8 mouse cellular contexts compared by ENCODE assay signal in the genomic region with DNA sequence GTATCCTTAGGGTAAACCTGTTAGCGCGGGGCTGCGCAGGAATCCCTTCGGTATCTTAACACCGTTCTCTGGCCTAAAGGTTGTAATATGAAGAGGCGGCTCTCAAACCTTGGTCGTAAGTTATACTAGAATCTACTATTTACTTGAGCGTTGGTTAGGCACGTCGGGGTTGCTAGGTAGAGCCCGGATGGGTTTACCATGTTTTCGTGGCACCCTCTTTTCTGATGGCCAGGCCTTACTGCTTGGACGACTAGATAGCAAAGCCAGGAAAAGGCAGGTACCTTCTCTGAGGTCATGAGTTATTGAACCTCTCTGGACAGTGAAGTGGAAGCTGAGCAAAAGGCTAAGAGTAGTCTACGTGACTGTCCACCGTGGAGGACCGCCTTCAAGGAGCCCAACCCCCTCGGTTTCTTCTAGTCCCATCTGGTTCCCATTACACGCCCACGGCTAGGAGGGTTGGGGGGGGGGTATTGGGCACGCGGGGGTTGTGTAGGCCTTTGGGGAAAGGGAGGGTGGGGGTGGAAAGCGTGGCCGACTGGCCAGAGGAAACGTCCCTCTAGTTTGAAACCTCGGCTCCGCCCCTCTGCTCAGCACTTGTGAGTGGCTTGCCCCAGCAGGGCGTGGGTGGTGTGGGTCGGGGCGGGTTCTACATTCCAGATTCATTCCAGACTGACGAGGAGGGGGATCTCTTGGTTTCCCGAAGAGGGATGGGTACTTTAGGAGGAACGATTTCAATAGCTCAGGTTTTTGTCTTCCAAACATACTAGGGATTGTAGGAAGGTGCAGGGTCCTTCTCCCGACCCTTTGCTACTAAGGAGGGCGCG. TPM values are rescaled to one million over a fixed set of nuclear protein-coding genes. Genes with fewer than 3 reads are reported as not detected.
DNase-seq lines count a peak whose midpoint lies in the region; ATAC-seq lines count a peak whose summit lies in the region.

No protein-coding gene starts in this region.

- peak overlapping the region; percentile 100 for H3K27ac ChIP-seq in embryonic facial prominence, embryonic 13.5 days
- peak overlapping the region; percentile 96 for H3K27ac ChIP-seq in heart, embryonic 10.5 days
- H3K27ac ChIP-seq in liver, embryonic 13.5 days: peak overlapping the region; percentile 80
- peak overlapping the region; percentile 94 for H3K27ac ChIP-seq in stomach, embryonic 15.5 days

- H3K9ac ChIP-seq in embryonic facial prominence, embryonic 13.5 days: peak overlapping the region; percentile 94
- peak overlapping the region; percentile 61 for H3K9ac ChIP-seq in liver, embryonic 13.5 days
- peak overlapping the region; percentile 17; the same call in 1 of the 2 replicates for H3K9ac ChIP-seq in stomach, embryonic 15.5 days

- H3K27me3 ChIP-seq in embryonic facial prominence, embryonic 13.5 days: no peaks in the 10 kb centered on the region
- H3K27me3 ChIP-seq in heart, embryonic 10.5 days (ENCODE audit: insufficient read depth, poor library complexity, severe bottlenecking): peaks cover 35% of the 10 kb centered on the region
- H3K27me3 ChIP-seq in liver, embryonic 13.5 days: peaks cover 74% of the 10 kb centered on the region
- H3K27me3 ChIP-seq in stomach, embryonic 15.5 days (replicated peaks): no peaks in the 10 kb centered on the region

- H3K9me3 ChIP-seq in embryonic facial prominence, embryonic 13.5 days: no peaks in the 10 kb centered on the region
- H3K9me3 ChIP-seq in heart, embryonic 10.5 days: no peaks in the 10 kb centered on the region
- H3K9me3 ChIP-seq in liver, embryonic 13.5 days (replicated peaks): no peaks in the 10 kb centered on the region
- H3K9me3 ChIP-seq in stomach, embryonic 15.5 days: no peaks in the 10 kb centered on the region

- DNase-seq in 3T3-L1 (ENCODE audit: low read depth, low spot score): peak; percentile 100
- DNase-seq in adrenal gland, adult 2 months: peak; percentile 93
- DNase-seq in heart, embryonic 10.5 days (ENCODE audit: low spot score): peak; percentile 94
- peak; percentile 91 for DNase-seq in kidney, adult 9 months
- DNase-seq in liver, embryonic 13.5 days: no peak
- DNase-seq in natural killer cell, adult 2 months (ENCODE audit: low spot score in 2 of 2): peak; percentile 82 to 83

- H3K36me3 ChIP-seq in embryonic facial prominence, embryonic 13.5 days: peaks cover 25% of the 10 kb centered on the region
- H3K36me3 ChIP-seq in heart, embryonic 10.5 days: peaks cover 22% of the 10 kb centered on the region
- peaks cover 9% of the 10 kb centered on the region; the same call in 1 of the 2 replicates for H3K36me3 ChIP-seq in liver, embryonic 13.5 days
- H3K36me3 ChIP-seq in stomach, embryonic 15.5 days: no peaks in the 10 kb centered on the region

- peaks cover 48% of the 10 kb centered on the region for H3K4me1 ChIP-seq in embryonic facial prominence, embryonic 13.5 days
- H3K4me1 ChIP-seq in heart, embryonic 10.5 days: peaks cover 72% of the 10 kb centered on the region
- H3K4me1 ChIP-seq in liver, embryonic 13.5 days (replicated peaks): peaks cover 63% of the 10 kb centered on the region
- peaks cover 44% of the 10 kb centered on the region for H3K4me1 ChIP-seq in stomach, embryonic 15.5 days

- H3K4me3 ChIP-seq in embryonic facial prominence, embryonic 13.5 days: peak overlapping the region; percentile 87
- H3K4me3 ChIP-seq in heart, embryonic 10.5 days: peak overlapping the region; percentile 78
- peak overlapping the region; percentile 55 for H3K4me3 ChIP-seq in liver, embryonic 13.5 days (replicated peaks)
- peak overlapping the region; percentile 65 for H3K4me3 ChIP-seq in stomach, embryonic 15.5 days (replicated peaks)

- H3K4me2 ChIP-seq in embryonic facial prominence, embryonic 13.5 days: peak overlapping the region; percentile 90
- H3K4me2 ChIP-seq in liver, embryonic 13.5 days: peak overlapping the region; percentile 76
- H3K4me2 ChIP-seq in stomach, embryonic 15.5 days: peak overlapping the region; percentile 85

- under 1% methylated on average over 35 of the region's 35 CpGs for WGBS in embryonic facial prominence, embryonic 13.5 days
- 1% methylated on average over 35 of the region's 35 CpGs for WGBS in heart, embryonic 10.5 days
- 3% methylated on average over 35 of the region's 35 CpGs for WGBS in liver, embryonic 13.5 days (ENCODE audit: insufficient replicate concordance)
- 2% methylated on average over 34 of the region's 35 CpGs for WGBS in stomach, embryonic 15.5 days

- peak; percentile 71 for ATAC-seq in embryonic facial prominence, embryonic 13.5 days (ENCODE audit: insufficient number of reproducible peaks, insufficient read depth, low FRiP score, low TSS enrichment, low read depth)
- peak; percentile 29 for ATAC-seq in liver, embryonic 13.5 days (ENCODE audit: low read depth)
- ATAC-seq in stomach, embryonic 15.5 days (ENCODE audit: insufficient read depth, low FRiP score, low read depth): peak; percentile 72

RNA-seq across cellular contexts. Expression of a gene that starts 0.8 kb away (rescaled TPM):
- total RNA-seq in adrenal gland, adult 2 months (2021): 1 to 10 TPM; 4.6 to 9.1 TPM
- polyA plus RNA-seq in adrenal gland, adult 2 months (2012; rRNA removed): 1.5 and 2.6 TPM in 2 replicates
- polyA plus RNA-seq in embryonic facial prominence, embryonic 13.5 days (2015; fragmentation: Nextera tagmentation; extraction: Ambion mirVana): 9.1 and 10.6 TPM in 2 replicates
- polyA plus RNA-seq in heart, embryonic 10.5 days (2016; fragmentation: Nextera tagmentation; extraction: Ambion mirVana): 7.7 and 8.8 TPM in 2 replicates
- 5.0 and 6.3 TPM in 2 replicates for polyA plus RNA-seq in liver, embryonic 13.5 days (2015; fragmentation: Nextera tagmentation; extraction: Ambion mirVana)
- 7.8 and 8.6 TPM in 2 replicates for polyA plus RNA-seq in stomach, embryonic 15.5 days (2015; fragmentation: Nextera tagmentation; extraction: Ambion mirVana)

RNA-seq across cellular contexts. Expression of a gene that starts 0.9 kb away (rescaled TPM):
- total RNA-seq in adrenal gland, adult 2 months (2021): 10 to 100 TPM; 16.9 to 26.6 TPM
- 35.9 and 38.7 TPM in 2 replicates for polyA plus RNA-seq in adrenal gland, adult 2 months (2012; rRNA removed)
- polyA plus RNA-seq in embryonic facial prominence, embryonic 13.5 days (2015; fragmentation: Nextera tagmentation; extraction: Ambion mirVana): 19.5 and 20.3 TPM in 2 replicates
- polyA plus RNA-seq in heart, embryonic 10.5 days (2016; fragmentation: Nextera tagmentation; extraction: Ambion mirVana): 11.4 and 12.6 TPM in 2 replicates
- polyA plus RNA-seq in liver, embryonic 13.5 days (2015; fragmentation: Nextera tagmentation; extraction: Ambion mirVana): 1.5 and 2.1 TPM in 2 replicates
- polyA plus RNA-seq in stomach, embryonic 15.5 days (2015; fragmentation: Nextera tagmentation; extraction: Ambion mirVana): 10.8 and 13.3 TPM in 2 replicates

RNA-seq across cellular contexts. Expression of a gene that starts 24.7 kb away (rescaled TPM):
- 100 to 1,000 TPM in 1 of 2 experiments, 10 to 100 TPM in 1; 88.3 to 109 TPM for total RNA-seq in adrenal gland, adult 2 months (2021)
- 67.6 and 83.8 TPM in 2 replicates for polyA plus RNA-seq in adrenal gland, adult 2 months (2012; rRNA removed)
- polyA plus RNA-seq in embryonic facial prominence, embryonic 13.5 days (2015; fragmentation: Nextera tagmentation; extraction: Ambion mirVana): 21.1 and 22.0 TPM in 2 replicates
- 22.5 and 28.1 TPM in 2 replicates for polyA plus RNA-seq in heart, embryonic 10.5 days (2016; fragmentation: Nextera tagmentation; extraction: Ambion mirVana)
- polyA plus RNA-seq in liver, embryonic 13.5 days (2015; fragmentation: Nextera tagmentation; extraction: Ambion mirVana): 12.3 and 15.5 TPM in 2 replicates
- 35.0 and 37.1 TPM in 2 replicates for polyA plus RNA-seq in stomach, embryonic 15.5 days (2015; fragmentation: Nextera tagmentation; extraction: Ambion mirVana)

RNA-seq across cellular contexts. Expression of a gene that starts 37.5 kb away (rescaled TPM):
- total RNA-seq in adrenal gland, adult 2 months (2021): 10 to 100 TPM in 1 of 2 experiments, 1 to 10 TPM in 1; 1.1 to 15.1 TPM
- polyA plus RNA-seq in adrenal gland, adult 2 months (2012; rRNA removed): 0.21 and 4.0 TPM in 2 replicates
- 0.66 and 2.5 TPM in 2 replicates for polyA plus RNA-seq in embryonic facial prominence, embryonic 13.5 days (2015; fragmentation: Nextera tagmentation; extraction: Ambion mirVana)
- 0.42 and 0.45 TPM in 2 replicates for polyA plus RNA-seq in heart, embryonic 10.5 days (2016; fragmentation: Nextera tagmentation; extraction: Ambion mirVana)
- polyA plus RNA-seq in liver, embryonic 13.5 days (2015; fragmentation: Nextera tagmentation; extraction: Ambion mirVana): 0.17 TPM in 2 replicates
- 15.3 and 17.1 TPM in 2 replicates for polyA plus RNA-seq in stomach, embryonic 15.5 days (2015; fragmentation: Nextera tagmentation; extraction: Ambion mirVana)

RNA-seq across cellular contexts. Expression of a gene that starts 46.5 kb away (rescaled TPM):
- 100 to 1,000 TPM; 138 to 196 TPM for total RNA-seq in adrenal gland, adult 2 months (2021)
- polyA plus RNA-seq in adrenal gland, adult 2 months (2012; rRNA removed): 197 and 201 TPM in 2 replicates
- polyA plus RNA-seq in embryonic facial prominence, embryonic 13.5 days (2015; fragmentation: Nextera tagmentation; extraction: Ambion mirVana): 139 and 159 TPM in 2 replicates
- 37.4 and 51.8 TPM in 2 replicates for polyA plus RNA-seq in heart, embryonic 10.5 days (2016; fragmentation: Nextera tagmentation; extraction: Ambion mirVana)
- 15.1 and 16.9 TPM in 2 replicates for polyA plus RNA-seq in liver, embryonic 13.5 days (2015; fragmentation: Nextera tagmentation; extraction: Ambion mirVana)
- 77.0 and 87.0 TPM in 2 replicates for polyA plus RNA-seq in stomach, embryonic 15.5 days (2015; fragmentation: Nextera tagmentation; extraction: Ambion mirVana)

Comparison
In these comparisons a context has a peak if more than half of its experiments do, and no peak if none do; other contexts are left out.
1. H3K9ac ChIP-seq: peak in every context shown above with its lines; median percentile 94 in embryonic facial prominence, embryonic 13.5 days; 61 in liver, embryonic 13.5 days; 17 in stomach, embryonic 15.5 days.